Comparison of ENCODE assay signal across 8 mouse cellular contexts in genomic region chr17:74717091-74717617, GRCm38 (mm10). TPM values are rescaled to one million over a fixed set of nuclear protein-coding genes. Genes with fewer than 3 reads are reported as not detected.
DNase-seq lines count a peak whose midpoint lies in the region; ATAC-seq lines count a peak whose summit lies in the region.

No protein-coding gene starts in this region.

- H3K4me2 ChIP-seq in kidney, embryonic 14.5 days (replicated peaks; ENCODE audit: low read depth, low read length) = peak overlapping the region; percentile 66
- peak overlapping the region; percentile 66 for H3K4me2 ChIP-seq in hindbrain, embryonic 16.5 days (ENCODE audit: low read length)
- peak overlapping the region; percentile 67 for H3K4me2 ChIP-seq in midbrain, embryonic 14.5 days (ENCODE audit: low read length)

- no peak for DNase-seq in kidney, adult 8-10 months
- DNase-seq in midbrain, embryonic 14.5 days = no peak
- no peak for DNase-seq in retina, postnatal 1 day
- no peak for DNase-seq in testis, postnatal 14 days (ENCODE audit: low spot score)
- no peak for DNase-seq in spleen, adult 12 weeks (ENCODE audit: low spot score)

- H3K27ac ChIP-seq in kidney, embryonic 14.5 days (ENCODE audit: low read depth, low read length) = peak overlapping the region; percentile 25; the same call in 1 of the 2 replicates
- H3K27ac ChIP-seq in brown adipose tissue, adult 24 weeks (replicated peaks; ENCODE audit: low read depth, low read length) = peak overlapping the region; percentile 69
- H3K27ac ChIP-seq in hindbrain, embryonic 16.5 days (ENCODE audit: low read depth, low read length) = peak overlapping the region; percentile 23; the same call in 1 of the 2 replicates
- no peak overlapping the region for H3K27ac ChIP-seq in midbrain, embryonic 14.5 days (replicated peaks; ENCODE audit: low read depth, low read length)

- H3K9me3 ChIP-seq in kidney, embryonic 14.5 days (ENCODE audit: control insufficient read depth, low read length) = no peaks in the 10 kb centered on the region
- H3K9me3 ChIP-seq in hindbrain, embryonic 16.5 days (ENCODE audit: control insufficient read depth, low read length) = no peaks in the 10 kb centered on the region
- H3K9me3 ChIP-seq in midbrain, embryonic 14.5 days (ENCODE audit: control insufficient read depth, low read length) = no peaks in the 10 kb centered on the region

- peak overlapping the region; percentile 70 for H3K4me3 ChIP-seq in kidney, embryonic 14.5 days (ENCODE audit: low read length)
- peak overlapping the region; percentile 85 for H3K4me3 ChIP-seq in brown adipose tissue, adult 24 weeks (ENCODE audit: insufficient read depth, low read depth, low read length)
- peak overlapping the region; percentile 81 for H3K4me3 ChIP-seq in hindbrain, embryonic 16.5 days (ENCODE audit: low read length)
- peak overlapping the region; percentile 44 for H3K4me3 ChIP-seq in midbrain, embryonic 14.5 days (replicated peaks; ENCODE audit: low read depth, low read length)

- no peaks in the 10 kb centered on the region for H3K27me3 ChIP-seq in kidney, embryonic 14.5 days (ENCODE audit: control insufficient read depth, insufficient read depth, low read length)
- no peaks in the 10 kb centered on the region for H3K27me3 ChIP-seq in hindbrain, embryonic 16.5 days (replicated peaks; ENCODE audit: control insufficient read depth, insufficient read depth, low read length)
- no peaks in the 10 kb centered on the region for H3K27me3 ChIP-seq in midbrain, embryonic 14.5 days (ENCODE audit: control insufficient read depth, insufficient read depth, low read length)

- H3K9ac ChIP-seq in kidney, embryonic 14.5 days (ENCODE audit: low read depth, low read length) = peak overlapping the region; percentile 69
- peak overlapping the region; percentile 62 for H3K9ac ChIP-seq in hindbrain, embryonic 16.5 days (ENCODE audit: low read depth, low read length)
- H3K9ac ChIP-seq in midbrain, embryonic 14.5 days (replicated peaks; ENCODE audit: low read length) = peak overlapping the region; percentile 46

- H3K36me3 ChIP-seq in kidney, embryonic 14.5 days (ENCODE audit: control insufficient read depth, insufficient read depth, low read length) = peaks cover 5% of the 10 kb centered on the region; the same call in 1 of the 2 replicates
- peaks cover 3% of the 10 kb centered on the region; the same call in 1 of the 2 replicates for H3K36me3 ChIP-seq in hindbrain, embryonic 16.5 days (ENCODE audit: control insufficient read depth, insufficient read depth, low read length)
- H3K36me3 ChIP-seq in midbrain, embryonic 14.5 days (ENCODE audit: control insufficient read depth, insufficient read depth, low read length) = peaks cover 7% of the 10 kb centered on the region

- H3K4me1 ChIP-seq in kidney, embryonic 14.5 days (ENCODE audit: control insufficient read depth, insufficient read depth, low read length) = no peaks in the 10 kb centered on the region
- peaks cover 5% of the 10 kb centered on the region; the same call in 1 of the 2 replicates for H3K4me1 ChIP-seq in brown adipose tissue, adult 24 weeks (ENCODE audit: control insufficient read depth, insufficient read depth, insufficient read length, low read length)
- peaks cover 8% of the 10 kb centered on the region for H3K4me1 ChIP-seq in hindbrain, embryonic 16.5 days (ENCODE audit: control insufficient read depth, insufficient read depth, low read depth, low read length)
- H3K4me1 ChIP-seq in midbrain, embryonic 14.5 days (ENCODE audit: control insufficient read depth, insufficient read depth, low read length) = 0 out of 2 replicates have a peak, but pooled peaks cover 3% of the 10 kb centered on the region

- 7% methylated on average over 14 of the region's 14 CpGs for WGBS in kidney, embryonic 14.5 days
- WGBS in hindbrain, embryonic 16.5 days = 10% methylated on average over 14 of the region's 14 CpGs
- 12% methylated on average over 14 of the region's 14 CpGs for WGBS in midbrain, embryonic 14.5 days

- ATAC-seq in kidney, embryonic 14.5 days (ENCODE audit: low FRiP score, low TSS enrichment) = peak; percentile 32; the same call in 1 of the 2 replicates
- no peak; the same call in 1 of the 2 replicates for ATAC-seq in hindbrain, embryonic 16.5 days
- ATAC-seq in midbrain, embryonic 14.5 days (ENCODE audit: low FRiP score, low TSS enrichment) = peak; percentile 46; the same call in 1 of the 2 replicates

RNA-seq across cellular contexts. Expression of gene Ttc27, which starts 0.4 kb away (rescaled TPM):
- polyA plus RNA-seq in kidney, embryonic 14.5 days (2014; fragmentation: Nextera tagmentation; extraction: Ambion mirVana) = 26.4 and 32.4 TPM in 2 replicates
- polyA plus RNA-seq in brown adipose tissue, adult 24 weeks (2012; ENCODE audit: insufficient read depth, insufficient read length, missing spikeins) = 7.5 and 11.7 TPM in 2 replicates
- 17.3 and 19.3 TPM in 2 replicates for polyA plus RNA-seq in hindbrain, embryonic 16.5 days (2015; fragmentation: Nextera tagmentation; extraction: Ambion mirVana)
- 15.9 and 22.9 TPM in 2 replicates for polyA plus RNA-seq in midbrain, embryonic 14.5 days (2014; fragmentation: Nextera tagmentation; extraction: Ambion mirVana)
